Mouse (Mus musculus) CH12.LX (cell line): ENCODE data around the gene Crabp1. TPM values are rescaled to one million over a fixed set of nuclear protein-coding genes. Genes with fewer than 3 reads are reported as not detected.

ENCODE experiments used
- DNase-seq: peaks from one replicate; pipeline ENCODE4 v3.0.0-alpha.2; 2013; ENCODE audit errors: extremely low read depth
- H3K27ac ChIP-seq: 2 replicates; pipeline ENCODE4 v1.5.1; 2012; ENCODE audit warnings: low read depth, mild to moderate bottlenecking, control low read depth, moderate library complexity; ENCODE audit not compliant: insufficient read depth
- H3K27me3 ChIP-seq: replicated peaks from 2 replicates; pipeline ENCODE3; 2012; ENCODE audit warnings: inconsistent platforms
- H3K36me3 ChIP-seq, 2 experiments: replicated peaks in 1 of 2; 2 replicates each; pipeline versions ENCODE3 to v1.6.1; 2012; ENCODE audit warnings: inconsistent platforms in 1 of 2, low read length in 1 of 2, mild to moderate bottlenecking in 1 of 2, mixed read lengths in 1 of 2, moderate library complexity in 1 of 2; ENCODE audit not compliant: control insufficient read depth in 1 of 2, insufficient read depth in 1 of 2
- H3K4me1 ChIP-seq, 2 experiments: 2 replicates each; pipeline ENCODE4 v1.6.1; 2012; ENCODE audit warnings: inconsistent platforms in 1 of 2, moderate library complexity in 1 of 2; ENCODE audit not compliant: insufficient read depth in 2 of 2, control insufficient read depth in 1 of 2
- H3K4me2 ChIP-seq: 2 replicates; pipeline ENCODE4 v1.6.1; 2012; ENCODE audit warnings: low read depth, mild to moderate bottlenecking, control low read depth; ENCODE audit not compliant: poor library complexity, insufficient read depth, severe bottlenecking
- H3K4me3 ChIP-seq, 3 experiments: fragments of 150-350 bp in 1 of 3; sonication (generic) in 1 of 3; replicated peaks in 1 of 3; 2 replicates each; pipeline versions ENCODE3 to v1.5.1; 2011 to 2012; ENCODE audit warnings: low read depth in 2 of 3, low read length in 2 of 3, mild to moderate bottlenecking in 2 of 3, moderate library complexity in 2 of 3, control low read depth in 1 of 3, improper control_type of control experiment in 1 of 3, inconsistent platforms in 1 of 3, mixed read lengths in 1 of 3; ENCODE audit not compliant: poor library complexity in 1 of 3
- H3K79me2 ChIP-seq: replicated peaks from 2 replicates; pipeline ENCODE4 v1.6.1; 2012; ENCODE audit warnings: mild to moderate bottlenecking, moderate library complexity; ENCODE audit not compliant: control insufficient read depth, poor library complexity, insufficient read depth, severe bottlenecking; ENCODE audit errors: extremely low read depth
- H3K9ac ChIP-seq: 2 replicates; pipeline ENCODE4 v1.6.1; 2012; ENCODE audit warnings: low read depth, mild to moderate bottlenecking, control low read depth, moderate library complexity; ENCODE audit not compliant: insufficient read depth
- H3K9me3 ChIP-seq: replicated peaks from 2 replicates; pipeline ENCODE3; 2012; ENCODE audit warnings: low read length, inconsistent platforms, mixed read lengths
- CHD1 ChIP-seq: IDR thresholded peaks from 2 replicates; pipeline ENCODE4 v1.6.1; 2012; ENCODE audit warnings: low read depth, low read length, improper control_type of control experiment, inconsistent platforms
- CHD2 ChIP-seq: IDR thresholded peaks from 2 replicates; pipeline ENCODE4 v1.6.1; 2011; ENCODE audit warnings: low read length, improper control_type of control experiment
- CTCF ChIP-seq, 2 experiments: IDR thresholded peaks in 1 of 2; conservative IDR thresholded peaks in 1 of 2; 2 replicates each; pipeline ENCODE4 v1.5.1; 2011 to 2012; ENCODE audit warnings: low read depth in 2 of 2, low read length in 2 of 2, improper control_type of control experiment in 1 of 2, inconsistent platforms in 1 of 2, mild to moderate bottlenecking in 1 of 2, moderate library complexity in 1 of 2
- ELF1 ChIP-seq: IDR thresholded peaks from 2 replicates; pipeline ENCODE4 v1.6.1; 2014; ENCODE audit warnings: low read depth, mild to moderate bottlenecking, inconsistent platforms, low read length, improper control_type of control experiment
- IRF4 ChIP-seq: IDR thresholded peaks from 2 replicates; pipeline ENCODE4 v1.6.1; 2014; ENCODE audit warnings: low read depth, mild to moderate bottlenecking, inconsistent platforms, low read length, improper control_type of control experiment
- JUN ChIP-seq: IDR thresholded peaks from 2 replicates; pipeline ENCODE4 v1.6.1; 2011; ENCODE audit warnings: low read depth, mild to moderate bottlenecking, low read length, improper control_type of control experiment, moderate library complexity; ENCODE audit not compliant: insufficient read depth
- JUND ChIP-seq: conservative IDR thresholded peaks from 2 replicates; pipeline ENCODE4 v1.6.1; 2011; ENCODE audit warnings: low read depth, low read length, improper control_type of control experiment
- MAFK ChIP-seq: IDR thresholded peaks from 2 replicates; pipeline ENCODE4 v1.6.1; 2011; ENCODE audit warnings: low read length, improper control_type of control experiment; ENCODE audit not compliant: insufficient replicate concordance
- MAX ChIP-seq: IDR thresholded peaks from 2 replicates; pipeline ENCODE4 v1.6.1; 2011; ENCODE audit warnings: low read length, improper control_type of control experiment
- MAZ ChIP-seq: IDR thresholded peaks from 2 replicates; pipeline ENCODE4 v1.6.1; 2012; ENCODE audit warnings: low read depth, mild to moderate bottlenecking, inconsistent platforms, low read length, improper control_type of control experiment, moderate library complexity
- MXI1 ChIP-seq: IDR thresholded peaks from 2 replicates; pipeline ENCODE4 v1.6.1; 2011; ENCODE audit warnings: mild to moderate bottlenecking, low read depth, low read length, improper control_type of control experiment
- MYC ChIP-seq: IDR thresholded peaks from 2 replicates; pipeline ENCODE4 v1.6.1; 2011; ENCODE audit warnings: low read depth, mild to moderate bottlenecking, improper control_type of control experiment, low read length
- POLR2A ChIP-seq: IDR thresholded peaks from 2 replicates; pipeline ENCODE4 v1.6.1; 2011; ENCODE audit warnings: low read depth, mild to moderate bottlenecking, improper control_type of control experiment, low read length
- RCOR1 ChIP-seq: conservative IDR thresholded peaks from 2 replicates; pipeline ENCODE4 v1.6.1; 2012; ENCODE audit warnings: low read depth, mild to moderate bottlenecking, inconsistent platforms, low read length, improper control_type of control experiment
- SIN3A ChIP-seq: IDR thresholded peaks from 2 replicates; pipeline ENCODE4 v1.6.1; 2012; ENCODE audit warnings: low read length, improper control_type of control experiment, inconsistent platforms
- TCF12 ChIP-seq: IDR thresholded peaks from 2 replicates; pipeline ENCODE4 v1.6.1; 2014; ENCODE audit warnings: low read depth, mild to moderate bottlenecking, inconsistent platforms, low read length, improper control_type of control experiment
- USF1 ChIP-seq: IDR thresholded peaks from 2 replicates; pipeline ENCODE4 v1.6.1; 2014; ENCODE audit warnings: low read depth, mild to moderate bottlenecking, inconsistent platforms, low read length, improper control_type of control experiment
- USF2 ChIP-seq: conservative IDR thresholded peaks from 2 replicates; pipeline ENCODE4 v1.6.1; 2011; ENCODE audit warnings: low read depth, low read length, improper control_type of control experiment
- ZMIZ1 ChIP-seq: IDR thresholded peaks from 2 replicates; pipeline ENCODE4 v1.6.1; 2012; ENCODE audit warnings: low read depth, mild to moderate bottlenecking, inconsistent platforms, low read length, improper control_type of control experiment
- dilution Hi-C: fragments of 300-500 bp; cut with MboI; formaldehyde crosslinking; loops from 2 replicates; pipeline ENCODE4 v1.14.3; 2020; ENCODE audit warnings: low sequenced_read_pairs; ENCODE audit not compliant: extremely low pct_unique_long_range_greater_than_20kb, extremely low pct_ligation_motif_present
- in situ Hi-C: fragments of 300-500 bp; cut with MboI; formaldehyde crosslinking; loops from 3 replicates; pipeline ENCODE4 v1.14.3; 2019; ENCODE audit warnings: low sequenced_read_pairs, low pct_ligation_motif_present, low pct_unique_long_range_greater_than_20kb, mixed read lengths
- polyA plus RNA-seq: library from polyadenylated mRNA; unstranded; fragments of >175 nt; gene quantifications from 2 replicates; pipeline ENCODE4 v1.2.1, GENCODE M21; 2012; ENCODE audit warnings: low read depth; ENCODE audit not compliant: insufficient read length
- total RNA-seq, 2 experiments: library from RNA; depleted of rRNA; stranded (reverse); fragments of 300-350 nt in 1 of 2; fragments of >200 nt in 1 of 2; gene quantifications; 2 replicates each; pipeline ENCODE4 v1.2.3; 2012 to 2014

Gene Crabp1
- total and polyA plus RNA-seq, 3 experiments: not detected

GRCm38 (mm10) chr9:54784003-54784402, 19.5 kb downstream of the Crabp1 start:
- in situ Hi-C loops (no loop called here), dilution Hi-C loops (no loop called here)
- no peak overlapping the region for H3K9ac ChIP-seq
- H3K79me2 ChIP-seq: no peaks in the 10 kb centered on the region
- no peak overlapping the region for H3K4me2 ChIP-seq
- DNase-seq: no peak
- no peak overlapping the region for H3K27ac ChIP-seq
- H3K4me1 ChIP-seq: peaks cover 0 to 11% of the 10 kb centered on the region in 2 experiments; a peak in 2 of 4 replicates
- peaks cover 6% of the 10 kb centered on the region for H3K27me3 ChIP-seq
- H3K9me3 ChIP-seq: no peaks in the 10 kb centered on the region
- H3K36me3 ChIP-seq: no peaks in the 10 kb centered on the region
- no peak overlapping the region for H3K4me3 ChIP-seq
- TF ChIP-seq JUND: no peak
- TF ChIP-seq CHD2: no peak
- no peak for TF ChIP-seq ELF1
- no peak for TF ChIP-seq RCOR1
- no peak for TF ChIP-seq SIN3A
- TF ChIP-seq USF2: no peak
- no peak for TF ChIP-seq POLR2A
- no peak for TF ChIP-seq MAFK
- no peak for TF ChIP-seq JUN
- TF ChIP-seq MAX: no peak

GRCm38 (mm10) chr9:54785215-54785614, 20.7 kb downstream of the Crabp1 start:
- TF ChIP-seq USF1 (no peak), MYC (no peak)
- Histone ChIP-seq H3K27ac (no peak overlapping the region), H3K9ac (no peak overlapping the region), H3K4me3 (no peak overlapping the region), H3K4me1 (peaks cover 0 to 11% of the 10 kb centered on the region in 2 experiments; a peak in 2 of 4 replicates), H3K36me3 (no peaks in the 10 kb centered on the region), H3K4me2 (no peak overlapping the region), H3K9me3 (no peaks in the 10 kb centered on the region), H3K79me2 (no peaks in the 10 kb centered on the region), H3K27me3 (peaks cover 9% of the 10 kb centered on the region)
- dilution Hi-C loops (no loop called here), in situ Hi-C loops (no loop called here)
- DNase-seq: no peak

GRCm38 (mm10) chr9:54786083-54786482, 21.5 kb downstream of the Crabp1 start:
- Histone ChIP-seq H3K9me3 (no peaks in the 10 kb centered on the region), H3K79me2 (no peaks in the 10 kb centered on the region), H3K27ac (no peak overlapping the region), H3K27me3 (peaks cover 9% of the 10 kb centered on the region), H3K4me3 (no peak overlapping the region), H3K4me1 (peaks cover 0 to 11% of the 10 kb centered on the region in 2 experiments; a peak in 2 of 4 replicates), H3K9ac (no peak overlapping the region), H3K4me2 (no peak overlapping the region), H3K36me3 (no peaks in the 10 kb centered on the region)
- no peak for TF ChIP-seq IRF4
- TF ChIP-seq POLR2A: no peak
- TF ChIP-seq MXI1: no peak
- TF ChIP-seq MAZ: no peak
- no peak for TF ChIP-seq CHD1
- TF ChIP-seq CTCF (conservative IDR thresholded peaks at IDR 0.05 in 1 of 2, IDR thresholded peaks at IDR 0.05 in 1 of 2; ENCODE audit: low read depth in 2 of 2, low read length in 2 of 2): no peak
- no peak for TF ChIP-seq TCF12
- no peak for TF ChIP-seq SIN3A
- no peak for TF ChIP-seq ZMIZ1
- TF ChIP-seq USF1: no peak
- dilution Hi-C loops: no loop called here
- in situ Hi-C loops: no loop called here
- DNase-seq: peak; percentile 9
